Mouse (Mus musculus): ENCODE measurements around the gene Man2b1. TPM values are rescaled to one million over a fixed set of nuclear protein-coding genes. Genes with fewer than 3 reads are reported as not detected.
"Not testable (repeated sequence)": the region's sequence is repeated elsewhere in the genome, so short reads cannot be mapped to it uniquely, and the experiment has no call there.

The Man2b1 gene
- total RNA-seq, 2 experiments from 2014 or later: 30.4 to 37.8 TPM

GRCm38 (mm10) chr8:85072364-85072929 lies 10.6 kb upstream of the Man2b1 start:
- DNase-seq: no peak
- intact Hi-C loops (cut with DNase I): no loop called here

GRCm38 (mm10) chr8:85073041-85073612 lies 9.9 kb upstream of the Man2b1 start:
- DNase-seq: no peak
- intact Hi-C loops (cut with DNase I): no loop called here

GRCm38 (mm10) chr8:85074167-85074566 lies 8.9 kb upstream of the Man2b1 start:
- DNase-seq: no peak
- intact Hi-C loops (cut with DNase I): no loop called here

- no peak for DNase-seq
- intact Hi-C loops (cut with DNase I): loop anchor here (5.0 kb wide), 1 partner anchor 213 kb away; no protein-coding TSS in a partner anchor
These were observed 8.5 kb upstream of the Man2b1 start for GRCm38 (mm10) chr8:85074617-85075016.

- intact Hi-C loops (cut with DNase I): loop anchor here (2.0 to 5.0 kb wide), 2 partner anchors 95 to 211 kb away; no protein-coding TSS in a partner anchor
- peak; percentile 51 to 59 for DNase-seq
These were observed 7.1 kb upstream of the Man2b1 start for GRCm38 (mm10) chr8:85076001-85076400.

GRCm38 (mm10) chr8:85076993-85077392 lies 6.1 kb upstream of the Man2b1 start:
- intact Hi-C loops (cut with DNase I): loop anchor here (2.0 to 5.0 kb wide), 2 partner anchors 94 to 210 kb away; no protein-coding TSS in a partner anchor
- peak; percentile 77 to 88 for DNase-seq

- DNase-seq: no peak
- intact Hi-C loops (cut with DNase I): loop anchor here (5.0 kb wide), 1 partner anchor 322 kb away; no protein-coding TSS in a partner anchor
These were observed 2.9 kb upstream of the Man2b1 start for GRCm38 (mm10) chr8:85080214-85080531.

GRCm38 (mm10) chr8:85080532-85081215 lies 2.4 kb upstream of the Man2b1 start, which contains the start of gene Wdr83os:
Gene Wdr83os (plus strand): TSS chr8:85080740.
- intact Hi-C loops (cut with DNase I): loop anchor here (5.0 kb wide), 1 partner anchor 322 kb away; no protein-coding TSS in a partner anchor
- peak; percentile 50 to 72 for DNase-seq

GRCm38 (mm10) chr8:85081216-85081555 lies 1.9 kb upstream of the Man2b1 start, which contains the start of gene Wdr83:
Gene Wdr83 (minus strand): TSS chr8:85081306.
- intact Hi-C loops (cut with DNase I): loop anchor here (5.0 kb wide), 1 partner anchor 321 kb away; no protein-coding TSS in a partner anchor
- peak; percentile 26 to 28 for DNase-seq

- intact Hi-C loops (cut with DNase I): loop anchor here (5.0 kb wide), 1 partner anchor 320 kb away; no protein-coding TSS in a partner anchor
- DNase-seq: not testable (repeated sequence)
These were observed 901 bp upstream of the Man2b1 start for GRCm38 (mm10) chr8:85082169-85082568.

- no peak for DNase-seq
- intact Hi-C loops (cut with DNase I): loop anchor here (5.0 kb wide), 1 partner anchor 318 kb away; no protein-coding TSS in a partner anchor
These were observed 1.6 kb downstream of the Man2b1 start for GRCm38 (mm10) chr8:85084633-85085032.

GRCm38 (mm10) chr8:85086238-85086637 lies 3.2 kb downstream of the Man2b1 start:
- DNase-seq: no peak
- intact Hi-C loops (cut with DNase I): no loop called here

GRCm38 (mm10) chr8:85088771-85089170 lies 5.7 kb downstream of the Man2b1 start:
- intact Hi-C loops (cut with DNase I): no loop called here
- DNase-seq: no peak

- no peak for DNase-seq
- intact Hi-C loops (cut with DNase I): no loop called here
These were observed 7.8 kb downstream of the Man2b1 start for GRCm38 (mm10) chr8:85090856-85091255.

- intact Hi-C loops (cut with DNase I): no loop called here
- no peak for DNase-seq
These were observed 8.5 kb downstream of the Man2b1 start for GRCm38 (mm10) chr8:85091526-85092090.

- intact Hi-C loops (cut with DNase I): no loop called here
- DNase-seq: no peak
These were observed 12.0 kb downstream of the Man2b1 start for GRCm38 (mm10) chr8:85095051-85095450.

- intact Hi-C loops (cut with DNase I): no loop called here
- no peak for DNase-seq
These were observed 12.5 kb downstream of the Man2b1 start for GRCm38 (mm10) chr8:85095566-85095965.

- intact Hi-C loops (cut with DNase I): no loop called here
- DNase-seq: no peak
These were observed 13.1 kb downstream of the Man2b1 start for GRCm38 (mm10) chr8:85096196-85096595.

GRCm38 (mm10) chr8:85096850-85097249 lies 13.8 kb downstream of the Man2b1 start:
- intact Hi-C loops (cut with DNase I): no loop called here

GRCm38 (mm10) chr8:85100076-85100665 lies 17.1 kb downstream of the Man2b1 start:
- no peak for DNase-seq
- intact Hi-C loops (cut with DNase I): no loop called here

More at GRCm38 (mm10) chr8:85096850-85097249, 13.8 kb downstream of the Man2b1 start:
- DNase-seq: no peak

- no peak for DNase-seq
- intact Hi-C loops (cut with DNase I): no loop called here
These were observed 30.2 kb downstream of the Man2b1 start for GRCm38 (mm10) chr8:85113241-85113640.

All from heart, postnatal 14 days (tissue).